Mouse (Mus musculus) heart, embryonic 13.5 days (tissue): ENCODE data around the gene Fos. TPM values are rescaled to one million over a fixed set of nuclear protein-coding genes. Genes with fewer than 3 reads are reported as not detected.

Experiments
- ATAC-seq: fragments of 200-750 bp; cut with Nextera tagmentation; 2 replicates; pipeline ENCODE4 v1.8.0; 2017; ENCODE audit warnings: moderate TSS enrichment; ENCODE audit not compliant: insufficient number of reproducible peaks, low FRiP score, low TSS enrichment; ENCODE audit errors: extremely low read depth
- H3K27ac ChIP-seq: fragments of 300-500 bp; sonication (generic); replicated peaks from 2 replicates; pipeline ENCODE4 v1.5.1; 2015; ENCODE audit warnings: moderate library complexity, mild to moderate bottlenecking, inconsistent platforms
- H3K27me3 ChIP-seq: fragments of 300-500 bp; sonication (generic); replicated peaks from 2 replicates; pipeline ENCODE4 v1.6.1; 2015; ENCODE audit warnings: mild to moderate bottlenecking, inconsistent platforms
- H3K36me3 ChIP-seq: fragments of 300-500 bp; sonication (generic); 2 replicates; pipeline ENCODE4 v1.6.1; 2015; ENCODE audit warnings: mild to moderate bottlenecking, inconsistent platforms
- H3K4me1 ChIP-seq: fragments of 300-500 bp; sonication (generic); 2 replicates; pipeline ENCODE4 v1.6.1; 2015; ENCODE audit warnings: inconsistent platforms
- H3K4me2 ChIP-seq: fragments of 300-500 bp; sonication (generic); 2 replicates; pipeline ENCODE4 v1.6.1; 2015; ENCODE audit warnings: inconsistent platforms, mild to moderate bottlenecking, moderate library complexity
- H3K4me3 ChIP-seq: fragments of 300-500 bp; sonication (generic); 2 replicates; pipeline ENCODE4 v1.5.1; 2015; ENCODE audit warnings: moderate library complexity, mild to moderate bottlenecking, inconsistent platforms
- H3K9ac ChIP-seq: fragments of 300-500 bp; sonication (generic); 2 replicates; pipeline ENCODE4 v1.6.1; 2015; ENCODE audit warnings: inconsistent platforms, mild to moderate bottlenecking, moderate library complexity
- H3K9me3 ChIP-seq: fragments of 300-500 bp; sonication (generic); 2 replicates; pipeline ENCODE4 v1.6.1; 2016; ENCODE audit warnings: inconsistent platforms
- WGBS: fragments of 180-500 bp; shearing (Covaris S2); methylation state at CpG from one replicate; pipeline ENCODE4 v1.1.7; 2015; ENCODE audit warnings: mixed read lengths; 5-methylcytosine and 5-hydroxymethylcytosine counted together
- polyA plus RNA-seq: library from polyadenylated mRNA; unstranded; fragments of >200 nt; fragmentation: Nextera tagmentation; extraction: Ambion mirVana; gene quantifications from 2 replicates; pipeline ENCODE4 v1.2.1, GENCODE M21; 2015

Fos gene
- polyA plus RNA-seq, 1 experiment from 2014 or later: 5.4 TPM

DNA sequence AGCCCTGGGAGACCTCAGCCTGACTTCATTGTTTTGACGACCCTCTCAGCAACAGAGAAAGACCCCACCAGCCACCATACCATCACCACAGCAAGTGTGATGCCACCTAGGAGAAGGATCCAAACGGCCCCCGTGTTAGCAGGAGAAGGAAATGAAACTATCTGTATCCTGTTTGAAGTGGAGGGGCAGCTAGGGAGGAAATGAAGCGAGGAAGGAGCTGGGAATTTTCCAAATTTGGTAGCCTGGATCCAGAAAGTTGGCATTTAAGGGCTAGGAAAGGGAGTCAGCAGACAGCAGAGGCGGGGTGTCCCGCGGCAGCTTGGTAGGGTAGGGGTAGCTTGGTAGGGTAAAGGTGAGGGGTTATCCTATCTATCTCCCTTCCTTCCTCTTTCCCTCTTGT is 10.9 kb upstream of the Fos start:
- 0 out of 2 replicates have a peak overlapping the region, but pooled peaks have one; percentile 12 for H3K9ac ChIP-seq
- WGBS: 40% methylated on average over 7 of the region's 7 CpGs
- no peaks in the 10 kb centered on the region for H3K27me3 ChIP-seq
- H3K4me2 ChIP-seq: peak overlapping the region; percentile 13; the same call in 1 of the 2 replicates
- no peaks in the 10 kb centered on the region for H3K36me3 ChIP-seq
- peaks cover 31% of the 10 kb centered on the region for H3K4me1 ChIP-seq
- no peaks in the 10 kb centered on the region for H3K9me3 ChIP-seq
- no peak for ATAC-seq
- no peak overlapping the region for H3K4me3 ChIP-seq
- H3K27ac ChIP-seq: peak overlapping the region; percentile 28

DNA sequence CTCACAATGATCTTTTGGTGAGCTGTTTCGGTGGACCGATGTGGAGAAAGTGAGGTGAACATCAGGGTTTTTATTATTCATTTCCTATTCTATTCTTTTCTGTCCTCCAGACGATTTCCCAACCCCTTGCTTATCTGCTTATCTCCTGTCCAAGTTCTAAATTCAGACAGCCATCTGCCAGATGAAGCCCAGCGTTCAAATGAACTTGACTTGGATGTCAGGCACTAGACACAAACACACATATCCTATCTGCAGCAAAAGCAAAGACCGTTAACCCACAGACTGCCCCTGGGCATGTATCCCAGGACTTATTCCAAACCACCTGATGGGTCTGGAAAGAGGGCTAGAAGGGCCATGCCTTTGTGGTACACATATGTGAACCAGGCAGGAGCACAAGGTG is 9.3 kb upstream of the Fos start:
- Histone ChIP-seq H3K4me3 (no peak overlapping the region), H3K9me3 (no peaks in the 10 kb centered on the region), H3K4me1 (peaks cover 34% of the 10 kb centered on the region), H3K27me3 (no peaks in the 10 kb centered on the region), H3K27ac (no peak overlapping the region), H3K9ac (no peak overlapping the region), H3K4me2 (no peak overlapping the region), H3K36me3 (no peaks in the 10 kb centered on the region)
- 53% methylated on average over 5 of the region's 5 CpGs for WGBS
- ATAC-seq: no peak

- Histone ChIP-seq H3K9me3 (no peaks in the 10 kb centered on the region), H3K4me2 (no peak overlapping the region), H3K27me3 (no peaks in the 10 kb centered on the region), H3K27ac (no peak overlapping the region), H3K4me1 (peaks cover 29% of the 10 kb centered on the region), H3K36me3 (no peaks in the 10 kb centered on the region), H3K4me3 (no peak overlapping the region), H3K9ac (no peak overlapping the region)
- 45% methylated on average over 3 of the region's 3 CpGs for WGBS
- ATAC-seq: no peak
These were observed 8.8 kb upstream of the Fos start for GRCm38 (mm10) chr12:85464902-85465301.

GRCm38 (mm10) chr12:85467854-85468253 is 5.8 kb upstream of the Fos start:
- H3K27ac ChIP-seq: no peak overlapping the region
- H3K36me3 ChIP-seq: no peaks in the 10 kb centered on the region
- H3K4me1 ChIP-seq: peaks cover 27% of the 10 kb centered on the region
- H3K9me3 ChIP-seq: no peaks in the 10 kb centered on the region
- no peaks in the 10 kb centered on the region for H3K27me3 ChIP-seq
- H3K4me3 ChIP-seq: no peak overlapping the region
- WGBS: 74% methylated on average over 14 of the region's 14 CpGs
- H3K4me2 ChIP-seq: no peak overlapping the region
- ATAC-seq: no peak
- no peak overlapping the region for H3K9ac ChIP-seq

- no peak for ATAC-seq
- Histone ChIP-seq H3K36me3 (no peaks in the 10 kb centered on the region), H3K4me2 (no peak overlapping the region), H3K27me3 (no peaks in the 10 kb centered on the region), H3K9me3 (no peaks in the 10 kb centered on the region), H3K27ac (no peak overlapping the region), H3K9ac (no peak overlapping the region), H3K4me1 (peaks cover 25% of the 10 kb centered on the region), H3K4me3 (no peak overlapping the region)
- 70% methylated on average over 12 of the region's 12 CpGs for WGBS
These were observed 5.0 kb upstream of the Fos start for GRCm38 (mm10) chr12:85468666-85469065.

DNA sequence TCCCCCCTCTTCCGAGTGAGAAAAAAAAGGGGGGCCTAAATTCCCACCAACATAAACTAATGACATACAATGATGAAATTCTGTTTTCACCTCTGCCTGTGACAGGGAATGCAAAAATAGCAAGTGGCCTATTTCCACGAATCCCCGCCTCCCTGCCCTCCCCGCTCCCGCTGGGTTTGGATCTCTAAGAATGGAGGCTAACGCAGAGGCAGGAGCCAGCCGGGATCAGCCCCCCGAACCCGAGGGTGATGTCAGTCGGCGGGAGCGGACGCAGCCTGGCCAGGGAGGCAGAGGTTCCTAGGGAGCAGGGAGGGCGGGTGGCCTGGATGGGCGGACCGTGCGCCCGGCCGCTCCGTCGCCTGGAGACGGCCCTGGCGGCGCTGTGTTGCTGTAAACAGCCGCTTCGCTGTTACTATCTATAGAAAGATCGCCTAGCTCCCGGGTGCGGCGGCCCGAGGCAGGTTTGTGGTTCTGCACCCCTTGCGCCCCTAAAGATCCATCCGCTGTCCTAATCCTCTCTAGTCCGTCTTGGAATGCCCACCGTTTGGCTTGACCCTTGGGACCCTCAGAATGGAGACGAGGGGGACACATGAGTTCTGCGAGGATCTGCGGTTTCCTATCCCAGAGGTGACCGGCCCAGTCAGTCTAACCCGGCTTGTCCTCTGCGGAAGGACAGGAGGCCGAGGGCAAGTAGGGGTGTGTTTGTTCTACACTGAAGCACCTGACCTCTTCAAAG is 1.6 kb upstream of the Fos start:
- under 1% methylated on average over 41 of the region's 42 CpGs for WGBS
- peak overlapping the region; percentile 86 for H3K9ac ChIP-seq
- peak overlapping the region; percentile 63 for H3K4me3 ChIP-seq
- peak overlapping the region; percentile 98 for H3K4me2 ChIP-seq
- H3K4me1 ChIP-seq: peaks cover 40% of the 10 kb centered on the region
- H3K9me3 ChIP-seq: no peaks in the 10 kb centered on the region
- H3K27me3 ChIP-seq: peaks cover 11% of the 10 kb centered on the region
- H3K36me3 ChIP-seq: peaks cover 7% of the 10 kb centered on the region; the same call in 1 of the 2 replicates
- H3K27ac ChIP-seq: peak overlapping the region; percentile 89
- peak; percentile 55 for ATAC-seq

GRCm38 (mm10) chr12:85472656-85473410 is 857 bp upstream of the Fos start:
- H3K4me1 ChIP-seq: peaks cover 40% of the 10 kb centered on the region
- under 1% methylated on average over 23 of the region's 23 CpGs for WGBS

DNA sequence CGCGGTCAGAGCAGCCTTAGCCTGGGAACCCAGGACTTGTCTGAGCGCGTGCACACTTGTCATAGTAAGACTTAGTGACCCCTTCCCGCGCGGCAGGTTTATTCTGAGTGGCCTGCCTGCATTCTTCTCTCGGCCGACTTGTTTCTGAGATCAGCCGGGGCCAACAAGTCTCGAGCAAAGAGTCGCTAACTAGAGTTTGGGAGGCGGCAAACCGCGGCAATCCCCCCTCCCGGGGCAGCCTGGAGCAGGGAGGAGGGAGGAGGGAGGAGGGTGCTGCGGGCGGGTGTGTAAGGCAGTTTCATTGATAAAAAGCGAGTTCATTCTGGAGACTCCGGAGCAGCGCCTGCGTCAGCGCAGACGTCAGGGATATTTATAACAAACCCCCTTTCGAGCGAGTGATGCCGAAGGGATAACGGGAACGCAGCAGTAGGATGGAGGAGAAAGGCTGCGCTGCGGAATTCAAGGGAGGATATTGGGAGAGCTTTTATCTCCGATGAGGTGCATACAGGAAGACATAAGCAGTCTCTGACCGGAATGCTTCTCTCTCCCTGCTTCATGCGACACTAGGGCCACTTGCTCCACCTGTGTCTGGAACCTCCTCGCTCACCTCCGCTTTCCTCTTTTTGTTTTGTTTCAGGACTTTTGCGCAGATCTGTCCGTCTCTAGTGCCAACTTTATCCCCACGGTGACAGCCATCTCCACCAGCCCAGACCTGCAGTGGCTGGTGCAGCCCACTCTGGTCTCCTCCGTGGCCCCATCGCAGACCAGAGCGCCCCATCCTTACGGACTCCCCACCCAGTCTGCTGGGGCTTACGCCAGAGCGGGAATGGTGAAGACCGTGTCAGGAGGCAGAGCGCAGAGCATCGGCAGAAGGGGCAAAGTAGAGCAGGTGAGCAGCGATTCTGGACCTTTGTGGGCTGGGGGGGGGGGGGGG is 875 bp downstream of the Fos start:
- H3K36me3 ChIP-seq: peaks cover 9% of the 10 kb centered on the region; the same call in 1 of the 2 replicates
- peak overlapping the region; percentile 63 for H3K4me3 ChIP-seq
- H3K27ac ChIP-seq: peak overlapping the region; percentile 89
- no peaks in the 10 kb centered on the region for H3K9me3 ChIP-seq
- WGBS: under 1% methylated on average over 49 of the region's 49 CpGs
- peaks cover 11% of the 10 kb centered on the region for H3K27me3 ChIP-seq
- peaks cover 46% of the 10 kb centered on the region for H3K4me1 ChIP-seq
- no peak for ATAC-seq
- H3K9ac ChIP-seq: peak overlapping the region; percentile 86
- peak overlapping the region; percentile 98 for H3K4me2 ChIP-seq

More at GRCm38 (mm10) chr12:85472656-85473410, 857 bp upstream of the Fos start:
- peaks cover 9% of the 10 kb centered on the region; the same call in 1 of the 2 replicates for H3K36me3 ChIP-seq
- H3K9ac ChIP-seq: peak overlapping the region; percentile 86
- H3K27ac ChIP-seq: peak overlapping the region; percentile 89
- peak overlapping the region; percentile 63 for H3K4me3 ChIP-seq
- H3K27me3 ChIP-seq: peaks cover 11% of the 10 kb centered on the region
- no peaks in the 10 kb centered on the region for H3K9me3 ChIP-seq
- no peak for ATAC-seq
- peak overlapping the region; percentile 98 for H3K4me2 ChIP-seq

DNA sequence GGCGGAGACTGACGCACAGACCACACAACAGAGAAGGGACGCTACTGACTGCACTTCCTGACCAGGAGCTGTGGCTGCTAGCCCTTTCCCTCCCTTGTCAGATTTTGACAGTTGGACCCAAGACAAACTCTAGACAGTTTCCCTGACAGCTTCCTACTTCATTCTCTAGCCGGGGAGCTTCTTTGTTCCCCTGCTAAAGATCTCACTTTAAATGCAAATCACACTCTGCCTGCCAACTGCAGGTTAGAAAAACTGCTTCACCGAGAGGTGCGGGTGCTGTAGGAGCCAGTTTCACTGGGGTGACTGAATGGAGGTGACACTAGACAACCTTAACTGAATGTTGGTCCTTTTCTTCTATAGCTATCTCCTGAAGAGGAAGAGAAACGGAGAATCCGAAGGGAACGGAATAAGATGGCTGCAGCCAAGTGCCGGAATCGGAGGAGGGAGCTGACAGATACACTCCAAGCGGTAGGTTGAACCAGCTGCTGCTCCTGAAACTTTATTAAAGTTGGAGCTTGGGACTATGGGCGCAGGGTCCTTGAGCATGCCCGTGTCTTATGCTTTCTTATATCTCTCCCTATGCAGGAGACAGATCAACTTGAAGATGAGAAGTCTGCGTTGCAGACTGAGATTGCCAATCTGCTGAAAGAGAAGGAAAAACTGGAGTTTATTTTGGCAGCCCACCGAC is 1.7 kb downstream of the Fos start:
- ATAC-seq: no peak
- Histone ChIP-seq H3K4me3 (peak overlapping the region; percentile 63), H3K4me2 (peak overlapping the region; percentile 98), H3K27ac (no peak overlapping the region), H3K27me3 (peaks cover 11% of the 10 kb centered on the region), H3K4me1 (peaks cover 54% of the 10 kb centered on the region), H3K36me3 (peaks cover 9% of the 10 kb centered on the region; the same call in 1 of the 2 replicates), H3K9ac (peak overlapping the region; percentile 86), H3K9me3 (no peaks in the 10 kb centered on the region)
- WGBS: 30% methylated on average over 14 of the region's 16 CpGs

DNA sequence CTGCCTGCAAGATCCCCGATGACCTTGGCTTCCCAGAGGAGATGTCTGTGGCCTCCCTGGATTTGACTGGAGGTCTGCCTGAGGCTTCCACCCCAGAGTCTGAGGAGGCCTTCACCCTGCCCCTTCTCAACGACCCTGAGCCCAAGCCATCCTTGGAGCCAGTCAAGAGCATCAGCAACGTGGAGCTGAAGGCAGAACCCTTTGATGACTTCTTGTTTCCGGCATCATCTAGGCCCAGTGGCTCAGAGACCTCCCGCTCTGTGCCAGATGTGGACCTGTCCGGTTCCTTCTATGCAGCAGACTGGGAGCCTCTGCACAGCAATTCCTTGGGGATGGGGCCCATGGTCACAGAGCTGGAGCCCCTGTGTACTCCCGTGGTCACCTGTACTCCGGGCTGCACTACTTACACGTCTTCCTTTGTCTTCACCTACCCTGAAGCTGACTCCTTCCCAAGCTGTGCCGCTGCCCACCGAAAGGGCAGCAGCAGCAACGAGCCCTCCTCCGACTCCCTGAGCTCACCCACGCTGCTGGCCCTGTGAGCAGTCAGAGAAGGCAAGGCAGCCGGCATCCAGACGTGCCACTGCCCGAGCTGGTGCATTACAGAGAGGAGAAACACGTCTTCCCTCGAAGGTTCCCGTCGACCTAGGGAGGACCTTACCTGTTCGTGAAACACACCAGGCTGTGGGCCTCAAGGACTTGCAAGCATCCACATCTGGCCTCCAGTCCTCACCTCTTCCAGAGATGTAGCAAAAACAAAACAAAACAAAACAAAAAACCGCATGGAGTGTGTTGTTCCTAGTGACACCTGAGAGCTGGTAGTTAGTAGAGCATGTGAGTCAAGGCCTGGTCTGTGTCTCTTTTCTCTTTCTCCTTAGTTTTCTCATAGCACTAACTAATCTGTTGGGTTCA is 2.5 kb downstream of the Fos start:
- WGBS: 60% methylated on average over 23 of the region's 23 CpGs
- peak overlapping the region; percentile 86; the same call in 1 of the 2 replicates for H3K9ac ChIP-seq
- H3K9me3 ChIP-seq: no peaks in the 10 kb centered on the region
- peak overlapping the region; percentile 98 for H3K4me2 ChIP-seq
- H3K4me1 ChIP-seq: peaks cover 54% of the 10 kb centered on the region
- H3K36me3 ChIP-seq: peaks cover 9% of the 10 kb centered on the region; the same call in 1 of the 2 replicates
- H3K27ac ChIP-seq: no peak overlapping the region
- peaks cover 12% of the 10 kb centered on the region for H3K27me3 ChIP-seq
- ATAC-seq: no peak
- H3K4me3 ChIP-seq: peak overlapping the region; percentile 63
